Mouse (Mus musculus): ENCODE data around the gene Col5a1.

- TF ChIP-seq CTCF (IDR thresholded peaks at IDR 0.05) (no peak), POLR2A (IDR thresholded peaks at IDR 0.05; ENCODE audit: insufficient read depth, low read depth, low read length) (no peak)
Observed at GRCm38 (mm10) chr2:27883276-27883675, 2.9 kb upstream of the Col5a1 start.

Measured in heart, adult 2 months (tissue).